Mouse (Mus musculus) ovary, postnatal 10 days (tissue): ENCODE data around the gene Aifm1.
"Not testable (repeated sequence)": the region's sequence is repeated elsewhere in the genome, so short reads cannot be mapped to it uniquely, and the experiment has no call there.

Experiments used
- DNase-seq: peaks from one replicate; pipeline ENCODE4 v3.0.0; 2022; ENCODE audit warnings: low spot score

Aifm1 gene

GRCm38 (mm10) chrX:48456956-48457355 lies 56.4 kb downstream of the Aifm1 start:
- no peak for DNase-seq

DNA sequence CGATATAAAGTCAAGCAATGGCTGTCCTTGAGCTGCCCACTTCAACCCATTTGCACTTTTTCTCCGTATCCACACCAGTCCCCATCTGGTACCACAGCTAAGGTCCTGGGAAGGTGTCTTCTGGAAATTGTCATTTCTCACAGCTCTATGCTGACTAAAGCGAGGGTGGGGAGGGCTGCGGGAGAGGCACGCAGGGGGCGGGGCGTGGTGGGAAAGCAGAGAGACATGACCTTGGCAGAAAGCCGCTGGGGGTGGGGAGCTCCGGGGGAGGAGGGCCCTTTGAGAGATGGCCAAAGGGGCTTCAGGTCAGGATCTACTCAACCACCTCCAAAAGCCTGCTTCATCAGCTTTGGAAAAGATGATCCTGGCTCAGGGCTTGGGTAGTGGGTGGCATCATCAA lies 58.3 kb downstream of the Aifm1 start:
- DNase-seq: no peak

DNA sequence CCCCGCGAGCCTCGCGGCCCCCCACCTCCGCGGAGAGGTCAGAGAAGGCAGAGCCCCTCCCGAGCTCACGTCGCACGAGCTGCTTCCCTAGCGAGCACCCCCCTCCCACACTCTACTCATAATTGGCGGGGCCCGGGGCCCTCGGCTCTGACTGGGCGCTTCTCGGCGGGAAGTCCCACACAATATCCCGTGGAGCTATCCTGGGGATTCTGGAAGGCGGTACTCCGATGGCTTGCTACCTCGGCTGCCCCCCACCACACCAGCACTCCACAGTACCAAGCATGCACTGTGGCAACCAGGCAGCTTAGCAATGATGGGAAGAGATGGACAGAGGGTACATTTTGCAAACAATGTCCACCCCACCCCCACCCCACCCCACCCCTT lies 58.9 kb downstream of the Aifm1 start:
- no peak for DNase-seq

DNA sequence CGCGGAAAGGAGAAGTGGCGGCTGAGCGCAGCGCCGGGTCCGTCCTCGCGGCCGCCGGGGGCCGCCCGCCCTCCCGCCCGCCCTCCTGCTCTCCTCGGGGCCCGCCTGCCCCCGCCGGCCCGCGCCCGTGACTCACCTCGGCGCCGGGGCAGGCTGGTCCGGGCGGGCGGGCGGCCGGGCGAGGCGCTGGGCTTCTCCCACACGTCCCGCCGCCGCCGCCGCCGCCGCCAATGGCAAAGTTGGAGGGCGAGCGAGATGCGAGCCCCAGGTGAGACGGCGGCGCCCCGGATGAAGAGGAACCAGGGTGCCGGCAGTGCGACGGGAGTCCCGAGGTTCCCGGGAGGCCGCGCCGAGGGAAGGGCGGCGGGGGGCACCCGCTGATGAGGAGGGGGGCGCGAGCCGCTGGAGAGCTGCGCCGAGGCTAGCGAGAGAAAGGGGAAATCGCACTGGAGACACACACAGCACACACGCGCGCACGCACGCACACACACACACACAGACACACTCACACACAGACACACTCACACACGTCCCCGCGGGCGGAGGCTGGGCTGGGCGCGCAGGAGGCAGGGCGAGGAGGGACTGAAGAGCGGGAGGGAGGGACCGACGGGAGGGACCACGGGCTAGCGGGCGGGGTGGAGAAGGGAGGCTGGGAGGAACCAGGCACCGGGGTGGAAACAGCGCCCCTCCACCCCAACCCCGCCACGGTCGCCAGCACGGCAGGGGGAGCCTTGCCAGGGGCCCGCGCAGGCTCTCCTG lies 59.4 kb downstream of the Aifm1 start:
- no peak for DNase-seq

- no peak for DNase-seq
Observed at GRCm38 (mm10) chrX:48452931-48453673, 60.3 kb downstream of the Aifm1 start.

- DNase-seq: no peak
Observed at GRCm38 (mm10) chrX:48452231-48452890, 61.0 kb downstream of the Aifm1 start.

- no peak for DNase-seq
Observed at GRCm38 (mm10) chrX:48449646-48450045, 63.7 kb downstream of the Aifm1 start.

GRCm38 (mm10) chrX:48444677-48445076 lies 68.7 kb downstream of the Aifm1 start:
- no peak for DNase-seq

GRCm38 (mm10) chrX:48441954-48442353 lies 71.4 kb downstream of the Aifm1 start:
- DNase-seq: no peak

GRCm38 (mm10) chrX:48441548-48441947 lies 71.8 kb downstream of the Aifm1 start:
- DNase-seq: no peak

DNA sequence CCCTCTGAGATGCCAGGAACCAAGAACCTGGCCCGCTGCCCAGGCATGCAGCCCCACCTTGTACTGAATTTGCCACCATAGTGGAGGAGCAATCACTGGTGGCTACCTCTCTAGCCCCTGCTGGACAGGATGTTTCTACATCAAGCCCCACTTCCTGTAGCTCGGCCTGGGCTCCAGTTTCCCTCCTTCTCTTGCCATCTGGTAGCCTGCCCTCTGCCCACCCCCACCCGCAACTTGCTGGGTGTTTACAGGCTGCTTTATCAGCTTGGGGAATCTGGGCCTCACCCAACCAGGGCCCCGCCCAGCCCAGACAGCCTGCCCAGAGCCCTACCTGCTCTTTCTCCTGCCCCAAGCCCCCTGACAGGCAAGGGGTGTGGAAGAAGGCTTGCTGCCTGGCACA lies 74.3 kb downstream of the Aifm1 start:
- DNase-seq: no peak

DNA sequence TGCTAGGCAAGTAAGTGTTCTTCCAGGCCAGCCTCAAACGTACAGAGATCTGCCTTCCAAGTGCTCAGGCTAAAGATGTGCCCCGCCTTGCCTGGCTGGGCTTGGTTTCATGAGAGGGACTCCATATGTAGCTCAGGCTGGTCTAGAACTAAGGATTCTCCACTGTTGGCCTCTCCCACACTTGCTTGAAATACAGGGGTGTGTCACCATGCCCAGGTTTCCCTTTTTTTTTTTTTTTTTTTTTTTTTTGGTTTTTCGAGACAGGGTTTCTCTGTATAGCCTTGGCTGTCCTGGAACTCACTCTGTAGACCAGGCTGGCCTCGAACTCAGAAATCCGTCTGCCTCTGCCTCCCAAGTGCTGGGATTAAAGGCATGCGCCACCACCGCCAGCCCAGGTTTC lies 77.3 kb downstream of the Aifm1 start:
- DNase-seq: not testable (repeated sequence)

GRCm38 (mm10) chrX:48435477-48435900 lies 77.9 kb downstream of the Aifm1 start:
- no peak for DNase-seq

DNA sequence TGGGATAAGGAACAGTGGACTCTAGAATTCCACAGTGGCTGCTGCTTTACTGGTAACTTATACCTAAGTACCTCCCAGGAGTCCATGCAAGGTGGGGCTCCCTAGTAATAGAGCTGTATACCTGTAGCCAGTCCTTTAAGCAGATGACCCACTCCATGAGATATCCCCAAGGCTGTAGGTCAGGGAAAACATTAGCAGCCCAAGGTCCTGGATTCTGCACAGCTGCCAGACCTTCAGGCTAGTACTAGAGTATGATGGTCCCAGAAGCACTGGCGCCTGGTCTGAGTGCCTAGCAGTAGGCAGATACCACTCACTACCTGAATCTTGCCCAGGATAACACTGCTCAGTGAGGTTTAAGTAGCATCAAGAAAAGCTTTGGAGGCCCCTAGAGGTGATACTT lies 79.1 kb downstream of the Aifm1 start:
- no peak for DNase-seq

GRCm38 (mm10) chrX:48433527-48433899 lies 79.8 kb downstream of the Aifm1 start:
- no peak for DNase-seq

DNA sequence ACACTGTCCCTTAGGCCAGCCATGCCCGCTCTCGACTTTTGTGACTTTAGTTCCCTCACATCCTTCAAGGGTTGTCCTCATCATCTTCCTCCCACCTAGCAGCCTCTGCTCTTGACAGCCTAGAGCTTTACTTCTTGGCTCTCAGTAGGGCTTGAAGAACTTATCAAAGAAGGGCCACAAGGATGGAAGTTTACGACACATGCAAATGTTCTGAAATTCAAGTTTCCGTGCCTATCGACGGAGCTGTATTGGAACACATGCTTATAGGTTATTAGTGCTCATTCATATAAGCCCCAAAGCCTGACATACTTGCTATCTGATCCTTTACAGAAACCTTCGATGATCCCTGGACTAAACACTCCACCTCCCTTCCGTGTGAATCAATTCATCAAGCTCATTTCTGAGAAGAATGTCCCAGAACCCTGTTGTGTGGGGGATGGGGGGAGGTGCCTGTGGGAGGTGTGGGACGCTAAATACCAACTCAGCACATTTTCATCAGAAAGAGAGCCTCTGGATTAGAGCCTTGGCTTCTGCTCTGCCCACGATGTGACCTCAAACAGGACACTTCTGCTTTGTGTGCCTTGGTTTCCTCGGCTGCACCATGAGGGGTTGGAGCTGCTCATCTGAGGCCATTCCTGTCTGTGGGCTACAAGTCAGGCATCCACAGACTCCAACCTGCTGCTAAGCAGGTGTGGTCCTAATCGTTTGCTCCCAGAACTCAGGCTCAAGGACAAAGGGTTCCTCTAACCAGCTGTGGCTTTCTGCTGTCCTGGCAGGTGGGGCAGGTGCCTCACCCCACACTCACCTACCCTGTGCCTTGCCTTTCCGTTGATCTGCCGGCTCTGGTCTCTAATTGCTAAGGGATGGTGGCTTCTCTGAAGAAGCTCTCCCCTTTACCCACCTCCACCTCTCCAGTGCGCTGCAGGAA lies 80.5 kb downstream of the Aifm1 start:
- DNase-seq: no peak

DNA sequence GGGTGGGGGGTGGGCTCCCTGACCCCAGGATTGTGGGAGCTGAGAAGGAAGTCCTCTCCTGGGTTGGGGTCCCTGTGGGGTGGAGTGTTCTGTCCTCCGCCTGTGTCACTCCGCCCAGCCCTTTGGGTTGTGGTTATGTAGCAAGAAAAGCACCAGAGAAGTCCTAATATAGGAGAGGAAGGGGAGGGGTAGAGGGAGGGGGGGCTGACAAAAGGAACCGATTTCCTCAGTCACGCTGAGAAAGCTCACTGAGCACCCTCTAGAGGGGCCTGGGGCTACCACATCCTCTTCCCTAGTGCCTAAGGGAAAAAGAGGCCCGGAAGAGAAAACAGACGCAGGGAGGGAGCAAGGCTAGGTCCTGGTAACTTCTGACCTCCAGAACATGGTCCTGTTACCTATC lies 83.8 kb downstream of the Aifm1 start:
- no peak for DNase-seq

- DNase-seq: no peak
Observed at GRCm38 (mm10) chrX:48429100-48429499, 84.3 kb downstream of the Aifm1 start.

- no peak for DNase-seq
Observed at GRCm38 (mm10) chrX:48428642-48429041, 84.7 kb downstream of the Aifm1 start.

DNA sequence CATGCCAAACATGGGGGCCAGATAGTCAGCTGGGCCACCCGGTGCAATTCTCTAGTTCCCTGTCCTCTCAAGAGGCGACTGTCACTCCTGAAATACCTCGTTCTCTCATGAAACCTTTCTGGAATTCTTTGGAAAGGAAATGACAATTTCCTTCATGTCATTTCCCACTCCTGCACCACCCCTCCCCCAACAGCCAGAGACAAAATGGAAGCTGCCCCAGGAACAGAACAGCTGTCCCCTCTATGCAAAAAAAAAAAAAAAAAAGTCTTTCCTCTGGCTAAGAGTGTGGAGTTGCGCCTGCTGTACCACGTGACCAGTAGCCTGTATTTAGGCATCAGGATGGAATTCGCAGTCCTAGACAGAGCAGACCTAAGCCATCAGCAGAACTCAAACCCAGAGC lies 85.1 kb downstream of the Aifm1 start:
- no peak for DNase-seq

DNA sequence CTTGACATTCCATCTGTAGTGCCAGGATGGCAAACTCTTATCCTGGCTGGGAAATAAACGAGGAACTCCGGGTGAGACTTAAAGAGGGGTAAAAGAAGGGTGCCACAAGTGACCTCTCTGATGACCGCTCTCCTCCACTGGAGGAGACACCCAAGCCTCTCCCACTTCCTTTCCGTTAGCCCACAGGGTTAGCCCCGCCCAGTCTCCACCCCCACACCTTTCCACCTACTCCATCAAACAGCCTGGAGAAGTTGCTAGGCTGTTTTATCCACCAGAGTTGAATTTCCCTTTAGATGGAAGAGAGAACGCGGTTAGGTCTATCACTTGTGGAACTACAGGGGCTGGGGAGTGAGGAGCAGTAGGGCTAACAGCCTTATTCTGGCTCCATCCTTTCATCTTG lies 88.1 kb downstream of the Aifm1 start:
- no peak for DNase-seq
